Mouse (Mus musculus) embryonic facial prominence, embryonic 14.5 days (tissue): ENCODE data around the gene Gpr152. TPM values are rescaled to one million over a fixed set of nuclear protein-coding genes. Genes with fewer than 3 reads are reported as not detected.
A peak's percentile ranks its signal among the peaks of the same experiment; 100 is the strongest.
"Not testable (repeated sequence)": the region's sequence is repeated elsewhere in the genome, so short reads cannot be mapped to it uniquely, and the experiment has no call there.

Experiments
- ATAC-seq: fragments of 200-750 bp; cut with Nextera tagmentation; 2 replicates; pipeline ENCODE4 v1.8.0; 2017; ENCODE audit warnings: low read depth, moderate number of reproducible peaks, moderate TSS enrichment
- DNase-seq: peaks from one replicate; pipeline ENCODE4 v3.0.0-alpha.2; 2015; ENCODE audit warnings: low spot score
- H3K27ac ChIP-seq: fragments of 300-500 bp; sonication (generic); replicated peaks from 2 replicates; pipeline ENCODE4 v1.5.1; 2014; ENCODE audit warnings: low read depth, mild to moderate bottlenecking, low read length, moderate library complexity
- H3K27me3 ChIP-seq: fragments of 300-500 bp; sonication (generic); replicated peaks from 2 replicates; pipeline ENCODE4 v1.6.1; 2014; ENCODE audit warnings: low read length; ENCODE audit not compliant: control insufficient read depth, insufficient read depth
- H3K36me3 ChIP-seq: fragments of 300-500 bp; sonication (generic); 2 replicates; pipeline ENCODE4 v1.6.1; 2014; ENCODE audit warnings: low read length, mixed read lengths; ENCODE audit not compliant: control insufficient read depth, insufficient read depth
- H3K4me1 ChIP-seq: fragments of 300-500 bp; sonication (generic); 2 replicates; pipeline ENCODE4 v1.6.1; 2014; ENCODE audit warnings: antibody characterized with exemption, low read length; ENCODE audit not compliant: control insufficient read depth, insufficient read depth
- H3K4me2 ChIP-seq: fragments of 300-500 bp; sonication (generic); 2 replicates; pipeline ENCODE4 v1.6.1; 2014; ENCODE audit warnings: low read depth, mild to moderate bottlenecking, low read length, moderate library complexity, mixed read lengths
- H3K4me3 ChIP-seq: fragments of 300-500 bp; sonication (generic); 2 replicates; pipeline ENCODE4 v1.5.1; 2014; ENCODE audit warnings: low read depth, mild to moderate bottlenecking, low read length
- H3K9ac ChIP-seq: fragments of 300-500 bp; sonication (generic); 2 replicates; pipeline ENCODE4 v1.6.1; 2014; ENCODE audit warnings: low read depth, mild to moderate bottlenecking, low read length, moderate library complexity, mixed read lengths
- H3K9me3 ChIP-seq: fragments of 300-500 bp; sonication (generic); 2 replicates; pipeline ENCODE4 v1.6.1; 2016; ENCODE audit warnings: low read length; ENCODE audit not compliant: control insufficient read depth
- WGBS: fragments of 180-500 bp; shearing (Covaris S2); extraction: QIAGEN DNeasy Blood & Tissue Kit; methylation state at CpG from one replicate; pipeline ENCODE4 v1.1.7; 2014; 5-methylcytosine and 5-hydroxymethylcytosine counted together
- polyA plus RNA-seq: library from polyadenylated mRNA; unstranded; fragments of >200 nt; fragmentation: Nextera tagmentation; extraction: Ambion mirVana; gene quantifications from 2 replicates; pipeline ENCODE4 v1.2.1, GENCODE M21; 2014

Gene Gpr152
- polyA plus RNA-seq, 1 experiment from 2014 or later = 0.08 TPM

GRCm38 (mm10) chr19:4121097-4121805 is 18.3 kb upstream of the Gpr152 start:
- Histone ChIP-seq H3K27me3 (no peaks in the 10 kb centered on the region), H3K4me1 (peaks cover 11% of the 10 kb centered on the region), H3K27ac (peak overlapping the region; percentile 74), H3K4me3 (peak overlapping the region; percentile 46), H3K36me3 (peaks cover 26% of the 10 kb centered on the region), H3K9ac (peak overlapping the region; percentile 69), H3K4me2 (peak overlapping the region; percentile 56), H3K9me3 (no peaks in the 10 kb centered on the region)
- WGBS = 3% methylated on average over 37 of the region's 38 CpGs
- DNase-seq = peak; percentile 99
- ATAC-seq = peak; percentile 74

GRCm38 (mm10) chr19:4121896-4122295 is 17.7 kb upstream of the Gpr152 start:
- ATAC-seq, H3K27ac ChIP-seq, H3K27me3 ChIP-seq, DNase-seq, H3K9ac ChIP-seq, H3K9me3 ChIP-seq: not testable (repeated sequence)
- WGBS = 61% methylated on average over 6 of the region's 6 CpGs
- Histone ChIP-seq H3K4me2 (0 out of 2 replicates have a peak overlapping the region, but pooled peaks have one; percentile 56), H3K36me3 (peaks cover 22% of the 10 kb centered on the region), H3K4me1 (peaks cover 16% of the 10 kb centered on the region), H3K4me3 (peak overlapping the region; percentile 46; the same call in 1 of the 2 replicates)

- no peak overlapping the region for H3K4me2 ChIP-seq
Observed at GRCm38 (mm10) chr19:4122411-4123370, 16.9 kb upstream of the Gpr152 start.

GRCm38 (mm10) chr19:4124432-4124831 is 15.2 kb upstream of the Gpr152 start:
- Histone ChIP-seq H3K36me3 (peaks cover 21% of the 10 kb centered on the region), H3K4me2 (no peak overlapping the region; the same call in 1 of the 2 replicates), H3K9ac (no peak overlapping the region; the same call in 1 of the 2 replicates), H3K27me3 (no peaks in the 10 kb centered on the region), H3K27ac (peak overlapping the region; percentile 76), H3K9me3 (no peaks in the 10 kb centered on the region), H3K4me3 (no peak overlapping the region), H3K4me1 (peaks cover 17% of the 10 kb centered on the region)
- DNase-seq = peak; percentile 71
- 64% methylated on average over 4 of the region's 4 CpGs for WGBS
- no peak for ATAC-seq

More at GRCm38 (mm10) chr19:4122411-4123370, 16.9 kb upstream of the Gpr152 start:
- Histone ChIP-seq H3K27ac (no peak overlapping the region), H3K4me3 (no peak overlapping the region), H3K4me1 (peaks cover 17% of the 10 kb centered on the region), H3K36me3 (peaks cover 18% of the 10 kb centered on the region), H3K9ac (no peak overlapping the region), H3K27me3 (no peaks in the 10 kb centered on the region), H3K9me3 (no peaks in the 10 kb centered on the region)
- ATAC-seq (no peak), DNase-seq (no peak)
- WGBS = 79% methylated on average over 7 of the region's 7 CpGs

GRCm38 (mm10) chr19:4125268-4125667 is 14.3 kb upstream of the Gpr152 start:
- peaks cover 27% of the 10 kb centered on the region for H3K36me3 ChIP-seq
- H3K9me3 ChIP-seq, DNase-seq, H3K27me3 ChIP-seq: not testable (repeated sequence)
- peak overlapping the region; percentile 85 for H3K4me3 ChIP-seq
- H3K4me2 ChIP-seq = peak overlapping the region; percentile 79
- H3K9ac ChIP-seq = peak overlapping the region; percentile 83
- H3K27ac ChIP-seq = peak overlapping the region; percentile 76
- peaks cover 15% of the 10 kb centered on the region for H3K4me1 ChIP-seq
- peak; percentile 10 for ATAC-seq
- WGBS = 6% methylated on average over 4 of the region's 4 CpGs

- peak within 1 kb of the TSS; percentile 79 for H3K4me2 ChIP-seq
- peak within 1 kb of the TSS; percentile 85 for H3K4me3 ChIP-seq
- ATAC-seq (peak; percentile 96), DNase-seq (peak; percentile 99)
- WGBS = 2% methylated on average over 30 of the region's 64 CpGs
- H3K4me1 ChIP-seq = peaks cover 8% of the 10 kb centered on the region; the same call in 1 of the 2 replicates
- peak within 1 kb of the TSS; percentile 83 for H3K9ac ChIP-seq
- no peaks in the 10 kb centered on the region for H3K27me3 ChIP-seq
- H3K27ac ChIP-seq = peak within 1 kb of the TSS; percentile 76
- no peaks in the 10 kb centered on the region for H3K9me3 ChIP-seq
- H3K36me3 ChIP-seq = peaks cover 31% of the 10 kb centered on the region
Observed at GRCm38 (mm10) chr19:4125741-4126696, 13.6 kb upstream of the Gpr152 start, which contains the start of gene Aip. Gene Aip (minus strand): TSS chr19:4125858.

GRCm38 (mm10) chr19:4126759-4127495 is 12.7 kb upstream of the Gpr152 start:
- no peak overlapping the region for H3K27ac ChIP-seq
- H3K4me2 ChIP-seq = peak overlapping the region; percentile 79
- 34% methylated on average over 7 of the region's 7 CpGs for WGBS
- H3K9ac ChIP-seq = peak overlapping the region; percentile 83
- H3K27me3 ChIP-seq = no peaks in the 10 kb centered on the region
- H3K4me3 ChIP-seq = peak overlapping the region; percentile 85
- peaks cover 40% of the 10 kb centered on the region for H3K36me3 ChIP-seq
- DNase-seq = peak; percentile 54
- ATAC-seq = no peak
- H3K9me3 ChIP-seq = no peaks in the 10 kb centered on the region
- 0 out of 2 replicates have a peak, but pooled peaks cover 6% of the 10 kb centered on the region for H3K4me1 ChIP-seq
